14 mouse cellular contexts compared by ENCODE assay signal in genomic region chr4:140947487-140948440, GRCm38 (mm10). TPM values are rescaled to one million over a fixed set of nuclear protein-coding genes. Genes with fewer than 3 reads are reported as not detected.
A peak's percentile ranks its signal among the peaks of the same experiment; 100 is the strongest.
DNase-seq lines count a peak whose midpoint lies in the region; ATAC-seq and TF ChIP-seq lines count a peak whose summit lies in the region.
"Had no signal": no experiment of that assay in that cellular context is flagged by ENCODE, and none has a peak within 500 bp of the region (broad histone marks: within the 10 kb centered on the region; RNA-seq: fewer than 3 reads in every experiment).

No protein-coding gene starts in this region.

- H3K4me1 ChIP-seq in kidney, postnatal 0 days (replicated peaks; ENCODE audit: insufficient read depth, low read length): no peaks in the 10 kb centered on the region
- H3K4me1 ChIP-seq in intestine, postnatal 0 days (replicated peaks; ENCODE audit: control insufficient read depth, insufficient read depth, low read length): no peaks in the 10 kb centered on the region
- H3K4me1 ChIP-seq: embryonic facial prominence, embryonic 15.5 days had no signal

- DNase-seq in kidney, postnatal 0 days (ENCODE audit: low spot score): peak; percentile 52
- no peak for DNase-seq in kidney, postnatal 10 days
- peak; percentile 71 for DNase-seq in 3134 (ENCODE audit: extremely low read depth, insufficient read length, low spot score)
- DNase-seq in A20 (ENCODE audit: low read depth, low spot score): peak; percentile 83
- peak; percentile 93 for DNase-seq in induced T-regulatory cell, adult 2 months (ENCODE audit: low read depth)
- DNase-seq in cerebellum, adult 11-12 months: no peak
- DNase-seq in layer of hippocampus, adult 18-20 months (ENCODE audit: low spot score in 2 of 2): no peak
- DNase-seq: adrenal gland, adult 8-10 months; cerebellum, adult 8-10 months; liver had no signal

- no peaks in the 10 kb centered on the region for H3K36me3 ChIP-seq in kidney, postnatal 0 days (ENCODE audit: insufficient read depth, low read length)
- H3K36me3 ChIP-seq in intestine, postnatal 0 days (ENCODE audit: control insufficient read depth, insufficient read depth): no peaks in the 10 kb centered on the region
- H3K36me3 ChIP-seq: embryonic facial prominence, embryonic 15.5 days had no signal

- H3K27ac ChIP-seq in kidney, postnatal 0 days: no peak overlapping the region
- no peak overlapping the region for H3K27ac ChIP-seq in intestine, postnatal 0 days (ENCODE audit: low read depth, low read length)
- H3K27ac ChIP-seq: embryonic facial prominence, embryonic 15.5 days had no signal

- H3K27me3 ChIP-seq in kidney, postnatal 0 days (ENCODE audit: insufficient read depth, low read length): no peaks in the 10 kb centered on the region
- H3K27me3 ChIP-seq in intestine, postnatal 0 days (replicated peaks; ENCODE audit: control insufficient read depth, insufficient read depth, low read length): no peaks in the 10 kb centered on the region
- H3K27me3 ChIP-seq: embryonic facial prominence, embryonic 15.5 days had no signal

- H3K4me3 ChIP-seq in kidney, postnatal 0 days (replicated peaks; ENCODE audit: low read depth, low read length): no peak overlapping the region
- no peak overlapping the region for H3K4me3 ChIP-seq in intestine, postnatal 0 days (ENCODE audit: low read depth, low read length)
- H3K4me3 ChIP-seq: embryonic facial prominence, embryonic 15.5 days had no signal

- H3K9ac ChIP-seq in kidney, postnatal 0 days (ENCODE audit: low read depth, low read length): no peak overlapping the region
- no peak overlapping the region for H3K9ac ChIP-seq in intestine, postnatal 0 days (ENCODE audit: low read depth, low read length)
- H3K9ac ChIP-seq: embryonic facial prominence, embryonic 15.5 days had no signal

- peak; percentile 25; the same call in 1 of the 2 replicates for ATAC-seq in kidney, postnatal 0 days (replicated peaks; ENCODE audit: low FRiP score, low read depth)
- no peak for ATAC-seq in intestine, postnatal 0 days
- ATAC-seq: intestine, embryonic 16.5 days had no signal

- TF ChIP-seq CTCF in kidney, postnatal 0 days (IDR thresholded peaks at IDR 0.05; ENCODE audit: low read depth): no peak
- TF ChIP-seq CTCF in intestine, postnatal 0 days (IDR thresholded peaks at IDR 0.05; ENCODE audit: low read depth): no peak

- WGBS in kidney, postnatal 0 days: 72% methylated on average over 12 of the region's 12 CpGs
- WGBS in intestine, postnatal 0 days: 81% methylated on average over 12 of the region's 12 CpGs

- H3K9me3 ChIP-seq in kidney, postnatal 0 days (replicated peaks; ENCODE audit: low read length): no peaks in the 10 kb centered on the region
- no peaks in the 10 kb centered on the region for H3K9me3 ChIP-seq in intestine, postnatal 0 days (ENCODE audit: control insufficient read depth)
- H3K9me3 ChIP-seq: embryonic facial prominence, embryonic 15.5 days had no signal

- no peak overlapping the region for H3K4me2 ChIP-seq in kidney, postnatal 0 days (ENCODE audit: low read length)
- no peak overlapping the region for H3K4me2 ChIP-seq in intestine, postnatal 0 days (replicated peaks; ENCODE audit: low read depth)
- H3K4me2 ChIP-seq: embryonic facial prominence, embryonic 15.5 days; midbrain, embryonic 11.5 days had no signal

RNA-seq across cellular contexts. Expression of gene Sdhb, which starts 13.2 kb away (rescaled TPM):
- 660 and 674 TPM in 2 replicates for polyA plus RNA-seq in kidney, postnatal 0 days (2015; fragmentation: Nextera tagmentation; extraction: Ambion mirVana)
- polyA plus RNA-seq in intestine, postnatal 0 days (2015; fragmentation: Nextera tagmentation; extraction: Ambion mirVana): 588 and 627 TPM in 2 replicates
- total RNA-seq in layer of hippocampus, adult 18-20 months (2021): 100 to 1,000 TPM; 183 to 190 TPM

RNA-seq across cellular contexts. Expression of gene Atp13a2, which starts 38.9 kb away (rescaled TPM):
- polyA plus RNA-seq in kidney, postnatal 0 days (2015; fragmentation: Nextera tagmentation; extraction: Ambion mirVana): 30.6 and 31.9 TPM in 2 replicates
- 10.9 and 11.7 TPM in 2 replicates for polyA plus RNA-seq in intestine, postnatal 0 days (2015; fragmentation: Nextera tagmentation; extraction: Ambion mirVana)
- total RNA-seq in layer of hippocampus, adult 18-20 months (2021): 100 to 1,000 TPM; 151 to 157 TPM

RNA-seq across cellular contexts. Expression of gene Padi2, which starts 41.6 kb away (rescaled TPM):
- 21.1 and 21.8 TPM in 2 replicates for polyA plus RNA-seq in kidney, postnatal 0 days (2015; fragmentation: Nextera tagmentation; extraction: Ambion mirVana)
- polyA plus RNA-seq in intestine, postnatal 0 days (2015; fragmentation: Nextera tagmentation; extraction: Ambion mirVana): 1.1 and 1.2 TPM in 2 replicates
- 10 to 100 TPM; 25.0 to 27.3 TPM for total RNA-seq in layer of hippocampus, adult 18-20 months (2021)

Comparison
In these comparisons a context has a peak if more than half of its experiments do, and no peak if none do; other contexts are left out.
1. DNase-seq: peak in kidney, postnatal 0 days (single experiment), 3134 (single experiment), A20 (single experiment) and induced T-regulatory cell, adult 2 months (single experiment); none in kidney, postnatal 10 days (single experiment), cerebellum, adult 11-12 months (single experiment) and layer of hippocampus, adult 18-20 months (0 of 2).
2. RNA of gene Padi2, which starts 41.6 kb away (polyA plus RNA-seq): 21.1 to 21.8 TPM in kidney, postnatal 0 days; 1.1 to 1.2 TPM in intestine, postnatal 0 days; every median in the first group is over 10 times any median in the second.